Mouse (Mus musculus) C2C12 (cell line): Measurements from ENCODE around the gene Maf.

Experiments used
- CEBPB ChIP-seq: IDR thresholded peaks from one replicate; pipeline ENCODE4 v1.6.1; 2011; ENCODE audit warnings: low read depth, mild to moderate bottlenecking, control low read depth, moderate library complexity
- CTCF ChIP-seq: IDR thresholded peaks from one replicate; pipeline ENCODE4 v1.5.1; 2011; ENCODE audit not compliant: control insufficient read depth, insufficient read depth, insufficient read length

DNA sequence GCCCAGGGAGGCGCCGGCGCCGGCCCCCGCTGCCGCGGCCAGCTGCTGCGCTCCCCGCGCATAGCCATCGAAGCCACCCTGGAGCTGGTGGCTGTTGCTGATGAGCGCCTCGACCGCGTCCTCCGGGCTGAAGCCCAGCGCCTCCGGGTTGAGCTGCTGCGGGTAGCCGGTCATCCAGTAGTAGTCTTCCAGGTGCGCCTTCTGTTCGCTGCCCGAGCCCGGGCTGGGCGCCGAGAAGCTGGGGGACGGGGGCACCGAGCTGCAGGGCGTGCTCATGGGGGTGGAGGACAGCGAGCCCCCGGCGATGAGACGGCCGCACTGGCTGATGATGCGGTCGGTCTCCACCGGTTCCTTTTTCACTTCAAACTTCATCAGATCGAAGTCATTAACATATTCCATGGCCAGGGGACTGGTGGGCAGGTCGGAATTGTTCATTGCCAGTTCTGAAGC is 1.2 kb downstream of the Maf start:
- TF ChIP-seq CEBPB = no peak
- no peak for TF ChIP-seq CTCF
